Mouse (Mus musculus) left cerebral cortex, postnatal 10 days (tissue): ENCODE data around the gene Zfp58. TPM values are rescaled to one million over a fixed set of nuclear protein-coding genes. Genes with fewer than 3 reads are reported as not detected.
A peak's percentile ranks its signal among the peaks of the same experiment; 100 is the strongest.
"Not testable (repeated sequence)": the region's sequence is repeated elsewhere in the genome, so short reads cannot be mapped to it uniquely, and the experiment has no call there.

Experiments used
- DNase-seq, 2 experiments: peaks; one replicate each; pipeline ENCODE4 v3.0.0; 2021 to 2022; ENCODE audit warnings: low spot score in 2 of 2, mixed read lengths in 1 of 2; ENCODE audit errors: extremely low spot score in 1 of 2
- intact Hi-C: fragments of 180-260 bp; cut with DNase I; formaldehyde crosslinking; loops from one replicate; pipeline ENCODE4 v1.15.1; 2025
- total RNA-seq, 2 experiments: library from RNA; stranded (reverse); gene quantifications; 2 replicates each; pipeline ENCODE4 v1.2.3; 2021

The Zfp58 gene
- total RNA-seq, result 1 to 10 TPM; 5.7 to 7.0 TPM

GRCm38 (mm10) chr13:67500084-67500719 is at the start of gene Zfp58:
TSS of gene Zfp58 (minus strand) at chr13:67500555.
- intact Hi-C loops, result no loop called here
- peak; percentile 79 to 89 for DNase-seq

- intact Hi-C loops, result no loop called here
- no peak for DNase-seq
Observed at GRCm38 (mm10) chr13:67545941-67546340, 45.6 kb upstream of the Zfp58 start.

- no peak for DNase-seq
- intact Hi-C loops, result no loop called here
Observed at GRCm38 (mm10) chr13:67527049-67527730, 26.8 kb upstream of the Zfp58 start.

- peak; percentile 92 to 94 for DNase-seq
- intact Hi-C loops, result no loop called here
Observed at GRCm38 (mm10) chr13:67525753-67526410, 25.5 kb upstream of the Zfp58 start, which contains the start of the genes Gm26965 and Zfp87. TSS of gene Gm26965 (minus strand) at chr13:67526151. TSS of gene Zfp87 (minus strand) at chr13:67526177.

GRCm38 (mm10) chr13:67500908-67501307 is 553 bp upstream of the Zfp58 start:
- DNase-seq, result no peak
- intact Hi-C loops, result no loop called here

- no peak for DNase-seq
- intact Hi-C loops, result no loop called here
Observed at GRCm38 (mm10) chr13:67495631-67496030, 4.7 kb downstream of the Zfp58 start.

GRCm38 (mm10) chr13:67484424-67484811 is 15.9 kb downstream of the Zfp58 start:
- intact Hi-C loops, result no loop called here

GRCm38 (mm10) chr13:67483625-67484423 is 16.5 kb downstream of the Zfp58 start, which contains the start of gene Zfp874b:
TSS of gene Zfp874b (minus strand) at chr13:67484258.
- intact Hi-C loops, result no loop called here
- DNase-seq, result peak; percentile 85 to 86

More at GRCm38 (mm10) chr13:67484424-67484811, 15.9 kb downstream of the Zfp58 start:
- DNase-seq, result no peak

- intact Hi-C loops, result no loop called here
- DNase-seq, result no peak
Observed at GRCm38 (mm10) chr13:67481528-67481927, 18.8 kb downstream of the Zfp58 start.

- intact Hi-C loops, result no loop called here
- DNase-seq, result no peak
Observed at GRCm38 (mm10) chr13:67469274-67469673, 31.1 kb downstream of the Zfp58 start.

- DNase-seq, intact Hi-C loops: not testable (repeated sequence)
Observed at GRCm38 (mm10) chr13:67463506-67464185, 36.7 kb downstream of the Zfp58 start.

GRCm38 (mm10) chr13:67452021-67452309 is 48.4 kb downstream of the Zfp58 start:
- intact Hi-C loops, result no loop called here
- DNase-seq, result no peak

GRCm38 (mm10) chr13:67451172-67452020 is 49.0 kb downstream of the Zfp58 start, which contains the start of gene Zfp874a:
TSS of gene Zfp874a (minus strand) at chr13:67451624.
- DNase-seq, result peak; percentile 89
- intact Hi-C loops, result no loop called here

Other genes starting within 250 kb of the Zfp58 start
- 10 to 100 TPM; 19.8 to 20.5 TPM for gene Zfp458, start 222.1 kb downstream of the Zfp58 start, total RNA-seq
- gene Zfp457, start 194.1 kb downstream of the Zfp58 start, total RNA-seq, result 1 to 10 TPM; 3.2 to 3.6 TPM
- 1 to 10 TPM; 2.3 to 2.5 TPM for gene Zfp595, start 168.0 kb downstream of the Zfp58 start, total RNA-seq
- gene Gm28044, start 140.0 kb downstream of the Zfp58 start, total RNA-seq, result not detected
- gene Zfp953, start 139.9 kb downstream of the Zfp58 start, total RNA-seq, result under 1 TPM; 0.63 to 0.64 TPM
- gene Gm28041, start 124.8 kb downstream of the Zfp58 start, total RNA-seq, result not detected
- gene Zfp456, start 124.7 kb downstream of the Zfp58 start, total RNA-seq, result under 1 TPM; 0.67 to 0.69 TPM
- 1 to 10 TPM; 1.7 to 2.1 TPM for gene Zfp429, start 100.7 kb downstream of the Zfp58 start, total RNA-seq
- gene Zfp459, start 79.1 kb downstream of the Zfp58 start, total RNA-seq, result 1 to 10 TPM; 3.1 to 5.3 TPM
- 10 to 100 TPM in 1 of 2 experiments, 1 to 10 TPM in 1; 9.9 to 12.4 TPM for gene Zfp874a, start 48.9 kb downstream of the Zfp58 start, total RNA-seq
- gene Zfp874b, start 16.3 kb downstream of the Zfp58 start, total RNA-seq, result 10 to 100 TPM; 14.2 to 15.1 TPM
- gene Gm26965, start 25.6 kb upstream of the Zfp58 start, total RNA-seq, result not detected
- gene Zfp87, start 25.6 kb upstream of the Zfp58 start, total RNA-seq, result 10 to 100 TPM; 25.1 to 28.4 TPM
- gene Zfp748, start 53.3 kb upstream of the Zfp58 start, total RNA-seq, result 1 to 10 TPM; 9.5 to 9.6 TPM
- 10 to 100 TPM in 1 of 2 experiments, 1 to 10 TPM in 1; 8.9 to 10.1 TPM for gene Zfp729b, start 109.2 kb upstream of the Zfp58 start, total RNA-seq
- gene Gm49345, start 137.2 kb upstream of the Zfp58 start, total RNA-seq, result 1 to 10 TPM in 1 of 2 experiments, under 1 TPM in 1; 0.71 to 1.2 TPM
- gene Zfp729a, start 137.2 kb upstream of the Zfp58 start, total RNA-seq, result 1 to 10 TPM; 7.7 to 7.9 TPM
- 10 to 100 TPM; 21.0 to 21.8 TPM for gene Zfp738, start 186.5 kb upstream of the Zfp58 start, total RNA-seq
- 10 to 100 TPM; 12.7 to 16.3 TPM for gene Zfp65, start 228.6 kb upstream of the Zfp58 start, total RNA-seq